Mouse (Mus musculus) olfactory bulb, adult 2 months (tissue): ENCODE data around the gene Gm49601. TPM values are rescaled to one million over a fixed set of nuclear protein-coding genes. Genes with fewer than 3 reads are reported as not detected.

Experiments used
- H3K27ac ChIP-seq: fragments of 200-500 bp; 2 replicates; pipeline ENCODE4 v1.5.1; 2012; ENCODE audit warnings: low read depth, low read length; ENCODE audit not compliant: insufficient read depth
- H3K4me1 ChIP-seq: fragments of 200-500 bp; 2 replicates; pipeline ENCODE4 v1.6.1; 2012; ENCODE audit warnings: low read length; ENCODE audit not compliant: control insufficient read depth, insufficient read depth
- H3K4me3 ChIP-seq: fragments of 200-500 bp; 2 replicates; pipeline ENCODE4 v1.5.1; 2012; ENCODE audit warnings: mild to moderate bottlenecking, low read depth, low read length, moderate library complexity; ENCODE audit not compliant: insufficient read depth
- CTCF ChIP-seq: fragments of 200-500 bp; IDR thresholded peaks from 2 replicates; pipeline ENCODE4 v1.5.1; 2012; ENCODE audit warnings: low read depth, mild to moderate bottlenecking, low read length, moderate library complexity; ENCODE audit not compliant: insufficient read depth
- POLR2A ChIP-seq: fragments of 200-500 bp; IDR thresholded peaks from 2 replicates; pipeline ENCODE4 v1.6.1; 2012; ENCODE audit warnings: mild to moderate bottlenecking, low read depth, low read length, moderate library complexity; ENCODE audit not compliant: insufficient read depth
- WGBS: fragments of 180-500 bp; shearing (Covaris S2); methylation state at CpG from one replicate; pipeline ENCODE4 v1.1.7; 2018; 5-methylcytosine and 5-hydroxymethylcytosine counted together
- polyA plus RNA-seq: library from polyadenylated mRNA; stranded (reverse); fragments of >200 nt; gene quantifications from 2 replicates; pipeline ENCODE4 v1.2.4, GENCODE M21; 2012; ENCODE audit warnings: low replicate concordance; ENCODE audit not compliant: missing spikeins, insufficient read depth, insufficient read length

The Gm49601 gene
- polyA plus RNA-seq, 1 experiment: not detected

GRCm38 (mm10) chr16:18645329-18645728 is 19.1 kb upstream of the Gm49601 start:
- H3K4me1 ChIP-seq: peaks cover 7% of the 10 kb centered on the region; the same call in 1 of the 2 replicates
- H3K4me3 ChIP-seq: no peak overlapping the region
- no peak overlapping the region for H3K27ac ChIP-seq
- 77% methylated on average over 6 of the region's 6 CpGs for whole genome bisulfite sequencing
- TF ChIP-seq POLR2A: no peak
- no peak for TF ChIP-seq CTCF

- Histone ChIP-seq H3K27ac (no peak overlapping the region), H3K4me3 (no peak overlapping the region), H3K4me1 (peaks cover 7% of the 10 kb centered on the region; the same call in 1 of the 2 replicates)
- TF ChIP-seq CTCF (no peak), POLR2A (no peak)
- WGBS: 85% methylated on average over 4 of the region's 4 CpGs
Observed at GRCm38 (mm10) chr16:18644485-18644884, 18.3 kb upstream of the Gm49601 start.

GRCm38 (mm10) chr16:18643406-18643998 is 17.3 kb upstream of the Gm49601 start:
- Histone ChIP-seq H3K4me3 (no peak overlapping the region), H3K4me1 (peaks cover 7% of the 10 kb centered on the region; the same call in 1 of the 2 replicates), H3K27ac (no peak overlapping the region)
- 87% methylated on average over 11 of the region's 11 CpGs for WGBS
- no peak for TF ChIP-seq POLR2A
- no peak for TF ChIP-seq CTCF

- WGBS: 85% methylated on average over 4 of the region's 4 CpGs
- TF ChIP-seq POLR2A: no peak
- TF ChIP-seq CTCF: no peak
- Histone ChIP-seq H3K4me1 (peaks cover 7% of the 10 kb centered on the region; the same call in 1 of the 2 replicates), H3K4me3 (no peak overlapping the region), H3K27ac (no peak overlapping the region)
Observed at GRCm38 (mm10) chr16:18642897-18643296, 16.7 kb upstream of the Gm49601 start.

GRCm38 (mm10) chr16:18642291-18642690 is 16.1 kb upstream of the Gm49601 start:
- Histone ChIP-seq H3K4me1 (peaks cover 4% of the 10 kb centered on the region; the same call in 1 of the 2 replicates), H3K4me3 (no peak overlapping the region), H3K27ac (no peak overlapping the region)
- 30% methylated on average over 7 of the region's 7 CpGs for WGBS
- TF ChIP-seq POLR2A (no peak), CTCF (no peak)

GRCm38 (mm10) chr16:18639382-18639929 is 13.2 kb upstream of the Gm49601 start:
- no peak for TF ChIP-seq CTCF
- Histone ChIP-seq H3K4me1 (peaks cover 4% of the 10 kb centered on the region; the same call in 1 of the 2 replicates), H3K4me3 (no peak overlapping the region), H3K27ac (no peak overlapping the region)
- 98% methylated on average over 1 of the region's 1 CpGs for whole genome bisulfite sequencing

- no peak for TF ChIP-seq CTCF
- peaks cover 4% of the 10 kb centered on the region; the same call in 1 of the 2 replicates for H3K4me1 ChIP-seq
- H3K27ac ChIP-seq: no peak overlapping the region
- no peak overlapping the region for H3K4me3 ChIP-seq
- 59% methylated on average over 2 of the region's 2 CpGs for WGBS
Observed at GRCm38 (mm10) chr16:18638396-18638795, 12.2 kb upstream of the Gm49601 start.

- Histone ChIP-seq H3K4me3 (no peak overlapping the region), H3K4me1 (no peaks in the 10 kb centered on the region), H3K27ac (no peak overlapping the region)
- 67% methylated on average over 3 of the region's 3 CpGs for WGBS
- TF ChIP-seq CTCF (no peak), POLR2A (no peak)
Observed at GRCm38 (mm10) chr16:18636804-18637203, 10.6 kb upstream of the Gm49601 start.

GRCm38 (mm10) chr16:18636401-18636800 is 10.2 kb upstream of the Gm49601 start:
- Histone ChIP-seq H3K4me3 (no peak overlapping the region), H3K4me1 (no peaks in the 10 kb centered on the region), H3K27ac (no peak overlapping the region)
- no peak for TF ChIP-seq CTCF
- TF ChIP-seq POLR2A: no peak
- 83% methylated on average over 5 of the region's 5 CpGs for WGBS
